Mouse (Mus musculus): Measurements from ENCODE around the gene Nrgn. TPM values are rescaled to one million over a fixed set of nuclear protein-coding genes. Genes with fewer than 3 reads are reported as not detected.

Nrgn gene
- polyA plus RNA-seq, 1 experiment from 2014 or later, result 9.0 TPM

DNA sequence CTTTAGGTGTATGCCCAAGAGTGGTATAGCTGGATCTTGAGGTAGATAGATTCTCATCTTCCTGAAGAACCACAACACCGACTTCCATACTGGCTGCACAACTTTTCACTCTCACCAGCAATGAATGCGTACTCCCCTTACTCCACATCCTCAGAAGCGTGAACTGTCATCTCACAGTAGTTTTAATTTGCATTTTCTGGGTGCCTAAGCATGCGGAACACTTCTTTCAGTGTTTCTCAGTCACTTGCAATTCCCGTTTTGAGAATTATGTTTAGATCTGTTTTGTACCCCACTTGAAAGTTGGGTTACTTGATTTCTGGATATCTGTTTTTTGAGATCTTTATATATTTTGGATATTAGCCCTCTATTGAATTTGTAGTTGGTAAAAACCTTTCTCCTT, 30.9 kb upstream of the Nrgn start:
- H3K27ac ChIP-seq (ENCODE audit: low read length), result no peak overlapping the region
- no peaks in the 10 kb centered on the region for H3K36me3 ChIP-seq (ENCODE audit: control insufficient read depth, insufficient read depth, low read length)
- no peak for ATAC-seq (ENCODE audit: low read depth)
- H3K9me3 ChIP-seq (ENCODE audit: control insufficient read depth, low read length), result no peaks in the 10 kb centered on the region
- WGBS, result 81% methylated on average over 5 of the region's 5 CpGs
- H3K27me3 ChIP-seq (ENCODE audit: control insufficient read depth, insufficient read depth, low read depth, low read length), result no peaks in the 10 kb centered on the region
- H3K4me1 ChIP-seq (replicated peaks; ENCODE audit: control insufficient read depth, insufficient read depth, low read length), result no peaks in the 10 kb centered on the region
- H3K9ac ChIP-seq (ENCODE audit: low read length), result no peak overlapping the region
- H3K4me3 ChIP-seq (ENCODE audit: low read length), result no peak overlapping the region
- H3K4me2 ChIP-seq (ENCODE audit: low read depth, low read length), result no peak overlapping the region

DNA sequence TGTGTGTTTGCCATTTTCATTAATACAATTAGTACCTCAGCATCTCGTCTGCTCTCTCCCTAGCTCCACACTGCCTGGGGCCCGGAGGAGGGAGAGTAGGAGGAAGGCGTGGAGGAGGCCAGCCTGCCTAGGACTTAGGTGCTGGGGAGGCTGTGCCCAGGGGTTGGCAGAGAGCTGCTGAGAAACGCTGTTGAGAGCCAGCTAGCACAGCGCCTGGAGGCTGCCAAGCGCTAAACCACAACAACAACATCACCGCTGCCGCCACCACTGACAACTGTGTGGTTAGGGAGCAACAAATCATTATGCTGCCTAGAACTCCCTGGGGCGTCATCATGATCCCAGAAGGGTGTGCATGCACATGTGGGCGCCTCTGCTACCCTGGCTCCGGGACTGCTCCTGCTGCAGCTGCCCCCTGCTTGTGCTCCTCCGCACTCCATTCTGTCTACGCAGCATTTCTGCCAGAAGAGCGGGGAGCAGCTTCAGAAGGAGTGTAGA, 23.8 kb upstream of the Nrgn start:
- no peak overlapping the region for H3K9ac ChIP-seq (ENCODE audit: low read length)
- no peak overlapping the region for H3K4me3 ChIP-seq (ENCODE audit: low read length)
- H3K4me2 ChIP-seq (ENCODE audit: low read depth, low read length), result no peak overlapping the region
- no peaks in the 10 kb centered on the region for H3K27me3 ChIP-seq (ENCODE audit: control insufficient read depth, insufficient read depth, low read depth, low read length)
- no peak for ATAC-seq (ENCODE audit: low read depth)
- no peaks in the 10 kb centered on the region for H3K36me3 ChIP-seq (ENCODE audit: control insufficient read depth, insufficient read depth, low read length)
- no peak overlapping the region for H3K27ac ChIP-seq (ENCODE audit: low read length)
- 30% methylated on average over 14 of the region's 14 CpGs for WGBS
- H3K4me1 ChIP-seq (replicated peaks; ENCODE audit: control insufficient read depth, insufficient read depth, low read length), result no peaks in the 10 kb centered on the region
- no peaks in the 10 kb centered on the region for H3K9me3 ChIP-seq (ENCODE audit: control insufficient read depth, low read length)

DNA sequence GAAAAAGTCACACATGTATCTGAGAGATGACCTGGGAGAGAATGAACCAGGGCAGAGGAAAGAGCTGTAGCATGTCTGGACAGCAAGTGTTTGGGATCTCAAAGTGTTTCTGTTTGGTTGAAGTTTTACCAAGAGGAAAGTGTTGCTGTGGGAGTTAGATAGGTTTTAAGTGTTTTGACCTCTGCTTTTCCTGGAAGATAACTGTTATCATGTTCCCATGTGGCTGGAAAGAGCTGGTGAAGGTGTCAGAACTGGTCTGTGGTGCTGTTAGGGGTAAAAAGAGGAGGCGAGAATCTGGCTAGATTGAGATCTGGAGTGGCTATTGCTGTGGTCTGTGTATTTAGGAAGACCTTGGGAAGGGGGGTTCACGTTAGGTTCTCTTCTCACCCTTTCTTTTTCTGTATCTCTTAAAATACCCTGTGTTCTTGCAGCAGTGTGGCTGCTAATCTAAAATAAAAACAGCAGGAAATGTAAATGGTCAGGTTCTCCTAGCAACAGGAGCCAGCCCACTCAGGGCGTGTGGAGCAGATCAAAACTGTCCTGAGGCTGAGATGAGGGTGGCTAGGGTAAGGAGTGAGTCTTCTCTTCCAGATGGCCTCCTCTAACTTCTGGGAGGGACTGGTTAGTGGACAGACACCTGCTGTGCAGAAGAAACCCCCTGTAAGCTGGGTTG, 19.6 kb upstream of the Nrgn start:
- no peak overlapping the region for H3K4me3 ChIP-seq (ENCODE audit: low read length)
- H3K9ac ChIP-seq (ENCODE audit: low read length), result no peak overlapping the region
- H3K9me3 ChIP-seq (ENCODE audit: control insufficient read depth, low read length), result no peaks in the 10 kb centered on the region
- peaks cover 20% of the 10 kb centered on the region for H3K4me1 ChIP-seq (replicated peaks; ENCODE audit: control insufficient read depth, insufficient read depth, low read length)
- WGBS, result 44% methylated on average over 3 of the region's 3 CpGs
- H3K4me2 ChIP-seq (ENCODE audit: low read depth, low read length), result no peak overlapping the region
- H3K27ac ChIP-seq (ENCODE audit: low read length), result no peak overlapping the region
- no peaks in the 10 kb centered on the region for H3K36me3 ChIP-seq (ENCODE audit: control insufficient read depth, insufficient read depth, low read length)
- ATAC-seq (ENCODE audit: low read depth), result no peak
- H3K27me3 ChIP-seq (ENCODE audit: control insufficient read depth, insufficient read depth, low read depth, low read length), result no peaks in the 10 kb centered on the region

DNA sequence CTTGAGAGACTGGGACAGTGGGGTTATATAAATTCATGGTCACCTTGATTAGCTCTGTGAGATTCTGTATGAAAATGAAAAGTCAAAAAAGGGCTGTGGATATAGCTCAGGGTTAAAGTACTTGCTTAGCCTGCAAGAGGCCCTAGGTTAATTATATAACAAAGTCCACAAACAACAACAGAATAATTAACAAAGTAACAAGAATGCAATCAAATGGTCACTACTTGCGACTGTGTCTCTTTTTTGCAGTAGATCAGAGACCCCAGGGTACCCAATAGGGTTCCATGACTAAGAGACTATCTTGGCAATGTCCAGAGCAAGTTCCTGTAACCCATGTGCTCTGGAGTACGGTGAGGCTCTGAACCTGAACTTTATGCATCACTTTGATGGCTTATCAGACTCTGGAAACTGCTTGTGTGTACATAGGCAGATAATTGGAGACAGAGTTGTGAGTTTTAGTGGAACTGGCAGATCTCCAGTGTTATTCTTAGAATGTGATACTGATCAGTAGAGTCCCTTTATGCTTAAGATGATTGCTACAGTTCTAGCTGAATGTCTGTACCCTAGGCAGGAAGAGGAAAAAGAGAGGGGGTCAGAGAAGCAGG, 16.6 kb upstream of the Nrgn start:
- Histone ChIP-seq H3K9ac (ENCODE audit: low read length) (no peak overlapping the region), H3K27me3 (ENCODE audit: control insufficient read depth, insufficient read depth, low read depth, low read length) (no peaks in the 10 kb centered on the region), H3K4me1 (replicated peaks; ENCODE audit: control insufficient read depth, insufficient read depth, low read length) (peaks cover 20% of the 10 kb centered on the region), H3K9me3 (ENCODE audit: control insufficient read depth, low read length) (no peaks in the 10 kb centered on the region), H3K4me2 (ENCODE audit: low read depth, low read length) (no peak overlapping the region), H3K27ac (ENCODE audit: low read length) (no peak overlapping the region), H3K36me3 (ENCODE audit: control insufficient read depth, insufficient read depth, low read length) (no peaks in the 10 kb centered on the region), H3K4me3 (ENCODE audit: low read length) (no peak overlapping the region)
- ATAC-seq (ENCODE audit: low read depth), result no peak
- WGBS, result 52% methylated on average over 2 of the region's 2 CpGs

- ATAC-seq (ENCODE audit: low read depth), result peak; percentile 64; the same call in 1 of the 2 replicates
- peaks cover 20% of the 10 kb centered on the region for H3K4me1 ChIP-seq (replicated peaks; ENCODE audit: control insufficient read depth, insufficient read depth, low read length)
- peak overlapping the region; percentile 39 for H3K4me2 ChIP-seq (ENCODE audit: low read depth, low read length)
- 35% methylated on average over 4 of the region's 4 CpGs for WGBS
- H3K9ac ChIP-seq (ENCODE audit: low read length), result peak overlapping the region; percentile 29; the same call in 1 of the 2 replicates
- no peaks in the 10 kb centered on the region for H3K36me3 ChIP-seq (ENCODE audit: control insufficient read depth, insufficient read depth, low read length)
- H3K9me3 ChIP-seq (ENCODE audit: control insufficient read depth, low read length), result no peaks in the 10 kb centered on the region
- H3K27me3 ChIP-seq (ENCODE audit: control insufficient read depth, insufficient read depth, low read depth, low read length), result no peaks in the 10 kb centered on the region
- no peak overlapping the region for H3K4me3 ChIP-seq (ENCODE audit: low read length)
- peak overlapping the region; percentile 45; the same call in 1 of the 2 replicates for H3K27ac ChIP-seq (ENCODE audit: low read length)
Observed at GRCm38 (mm10) chr9:37568605-37569214, 16.0 kb upstream of the Nrgn start.

GRCm38 (mm10) chr9:37567892-37568604, 15.3 kb upstream of the Nrgn start:
- Histone ChIP-seq H3K27ac (ENCODE audit: low read length) (peak overlapping the region; percentile 45), H3K36me3 (ENCODE audit: control insufficient read depth, insufficient read depth, low read length) (no peaks in the 10 kb centered on the region), H3K4me2 (ENCODE audit: low read depth, low read length) (peak overlapping the region; percentile 39), H3K4me1 (replicated peaks; ENCODE audit: control insufficient read depth, insufficient read depth, low read length) (peaks cover 20% of the 10 kb centered on the region), H3K9ac (ENCODE audit: low read length) (peak overlapping the region; percentile 29), H3K27me3 (ENCODE audit: control insufficient read depth, insufficient read depth, low read depth, low read length) (no peaks in the 10 kb centered on the region), H3K4me3 (ENCODE audit: low read length) (peak overlapping the region; percentile 23; the same call in 1 of the 2 replicates), H3K9me3 (ENCODE audit: control insufficient read depth, low read length) (no peaks in the 10 kb centered on the region)
- peak; percentile 81 for ATAC-seq (ENCODE audit: low read depth)
- WGBS, result 21% methylated on average over 15 of the region's 15 CpGs

GRCm38 (mm10) chr9:37567454-37567853, 14.8 kb upstream of the Nrgn start:
- Histone ChIP-seq H3K27me3 (ENCODE audit: control insufficient read depth, insufficient read depth, low read depth, low read length) (no peaks in the 10 kb centered on the region), H3K9ac (ENCODE audit: low read length) (no peak overlapping the region), H3K36me3 (ENCODE audit: control insufficient read depth, insufficient read depth, low read length) (no peaks in the 10 kb centered on the region), H3K9me3 (ENCODE audit: control insufficient read depth, low read length) (no peaks in the 10 kb centered on the region), H3K27ac (ENCODE audit: low read length) (peak overlapping the region; percentile 45; the same call in 1 of the 2 replicates), H3K4me1 (replicated peaks; ENCODE audit: control insufficient read depth, insufficient read depth, low read length) (peaks cover 20% of the 10 kb centered on the region), H3K4me2 (ENCODE audit: low read depth, low read length) (peak overlapping the region; percentile 39), H3K4me3 (ENCODE audit: low read length) (no peak overlapping the region)
- WGBS, result 43% methylated on average over 5 of the region's 5 CpGs
- ATAC-seq (ENCODE audit: low read depth), result no peak

- H3K36me3 ChIP-seq (ENCODE audit: control insufficient read depth, insufficient read depth, low read length), result no peaks in the 10 kb centered on the region
- no peaks in the 10 kb centered on the region for H3K27me3 ChIP-seq (ENCODE audit: control insufficient read depth, insufficient read depth, low read depth, low read length)
- ATAC-seq (ENCODE audit: low read depth), result no peak
- no peaks in the 10 kb centered on the region for H3K9me3 ChIP-seq (ENCODE audit: control insufficient read depth, low read length)
- peaks cover 20% of the 10 kb centered on the region for H3K4me1 ChIP-seq (replicated peaks; ENCODE audit: control insufficient read depth, insufficient read depth, low read length)
- no peak overlapping the region for H3K9ac ChIP-seq (ENCODE audit: low read length)
- no peak overlapping the region for H3K27ac ChIP-seq (ENCODE audit: low read length)
- no peak overlapping the region for H3K4me2 ChIP-seq (ENCODE audit: low read depth, low read length)
- no peak overlapping the region for H3K4me3 ChIP-seq (ENCODE audit: low read length)
- 93% methylated on average over 2 of the region's 2 CpGs for WGBS
Observed at GRCm38 (mm10) chr9:37567019-37567418, 14.3 kb upstream of the Nrgn start.

DNA sequence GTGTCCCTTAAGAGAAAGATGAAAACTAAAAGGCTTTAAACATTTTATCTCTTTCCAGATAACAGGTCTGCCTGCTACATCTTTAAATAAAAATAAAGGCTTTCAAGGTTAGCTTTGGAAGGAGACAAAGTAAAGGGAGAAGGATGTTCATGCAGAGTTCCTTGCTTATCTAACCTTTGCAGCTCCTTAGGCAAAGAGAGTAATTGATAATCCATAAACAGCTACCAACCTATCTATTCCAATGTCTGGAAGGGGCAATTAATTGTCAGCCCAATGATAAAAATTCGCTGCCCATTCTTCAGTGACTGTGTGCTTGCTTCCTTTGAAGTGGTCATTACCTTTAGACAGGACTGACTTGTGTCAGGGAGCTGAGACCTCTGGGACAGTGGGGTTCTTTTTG, 11.1 kb upstream of the Nrgn start:
- WGBS, result 47% methylated on average over 1 of the region's 1 CpGs
- no peak for ATAC-seq (ENCODE audit: low read depth)
- H3K9ac ChIP-seq (ENCODE audit: low read length), result no peak overlapping the region
- H3K4me3 ChIP-seq (ENCODE audit: low read length), result no peak overlapping the region
- no peak overlapping the region for H3K4me2 ChIP-seq (ENCODE audit: low read depth, low read length)
- H3K4me1 ChIP-seq (replicated peaks; ENCODE audit: control insufficient read depth, insufficient read depth, low read length), result peaks cover 14% of the 10 kb centered on the region
- H3K27ac ChIP-seq (ENCODE audit: low read length), result no peak overlapping the region
- no peaks in the 10 kb centered on the region for H3K27me3 ChIP-seq (ENCODE audit: control insufficient read depth, insufficient read depth, low read depth, low read length)
- no peaks in the 10 kb centered on the region for H3K9me3 ChIP-seq (ENCODE audit: control insufficient read depth, low read length)
- H3K36me3 ChIP-seq (ENCODE audit: control insufficient read depth, insufficient read depth, low read length), result no peaks in the 10 kb centered on the region
